Mouse (Mus musculus): ENCODE results near the gene Tcte1. TPM values are rescaled to one million over a fixed set of nuclear protein-coding genes. Genes with fewer than 3 reads are reported as not detected.

Tcte1 gene
- total RNA-seq, 2 experiments from 2014 or later = 1.1 to 1.3 TPM

GRCm38 (mm10) chr17:45559732-45560525 is 36.7 kb downstream of the Tcte1 start:
- no peak for DNase-seq (ENCODE audit: extremely low spot score in 1 of 2, low spot score in 2 of 2)
- intact Hi-C loops (cut with DNase I) = no loop called here
- H3K27ac ChIP-seq = no peak overlapping the region
- no peak for TF ChIP-seq CTCF (IDR thresholded peaks at IDR 0.05)
- no peak overlapping the region for H3K4me3 ChIP-seq

DNA sequence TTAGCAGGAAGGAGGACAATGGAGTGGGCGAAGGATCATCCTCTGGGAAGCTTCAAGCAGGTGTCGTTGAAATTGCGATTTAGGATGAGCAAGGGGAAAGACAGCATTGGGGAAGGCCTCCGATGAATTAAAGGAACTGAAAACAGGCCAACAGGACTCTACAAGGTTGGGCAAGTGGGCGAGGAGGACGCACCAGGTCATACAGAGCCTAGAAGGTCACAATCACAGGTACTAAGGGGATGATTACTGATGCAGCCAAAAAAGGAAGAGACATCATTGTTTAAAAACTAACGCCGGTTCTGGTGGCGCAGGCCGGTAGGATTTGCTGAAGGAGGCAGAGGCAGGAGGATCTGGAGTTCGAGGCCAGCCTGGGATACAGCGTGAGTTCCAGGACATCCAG is 40.0 kb downstream of the Tcte1 start:
- no peak overlapping the region for H3K4me3 ChIP-seq
- intact Hi-C loops (cut with DNase I) = no loop called here
- no peak overlapping the region for H3K27ac ChIP-seq
- TF ChIP-seq CTCF (IDR thresholded peaks at IDR 0.05) = no peak
- DNase-seq (ENCODE audit: extremely low spot score in 1 of 2, low spot score in 2 of 2) = no peak

GRCm38 (mm10) chr17:45563655-45564530 is 40.7 kb downstream of the Tcte1 start, which contains the start of gene Slc35b2:
TSS of gene Slc35b2 (plus strand) at chr17:45563874.
- intact Hi-C loops (cut with DNase I) = loop anchor here (1.0 kb wide), 1 partner anchor 8 kb away; no protein-coding TSS in a partner anchor
- Histone ChIP-seq H3K27ac (peak within 1 kb of the TSS; percentile 93), H3K4me3 (peak within 1 kb of the TSS; percentile 94)
- peak; percentile 90 to 93 for DNase-seq (ENCODE audit: extremely low spot score in 1 of 2, low spot score in 2 of 2)
- TF ChIP-seq CTCF (IDR thresholded peaks at IDR 0.05) = peak; percentile 92

DNA sequence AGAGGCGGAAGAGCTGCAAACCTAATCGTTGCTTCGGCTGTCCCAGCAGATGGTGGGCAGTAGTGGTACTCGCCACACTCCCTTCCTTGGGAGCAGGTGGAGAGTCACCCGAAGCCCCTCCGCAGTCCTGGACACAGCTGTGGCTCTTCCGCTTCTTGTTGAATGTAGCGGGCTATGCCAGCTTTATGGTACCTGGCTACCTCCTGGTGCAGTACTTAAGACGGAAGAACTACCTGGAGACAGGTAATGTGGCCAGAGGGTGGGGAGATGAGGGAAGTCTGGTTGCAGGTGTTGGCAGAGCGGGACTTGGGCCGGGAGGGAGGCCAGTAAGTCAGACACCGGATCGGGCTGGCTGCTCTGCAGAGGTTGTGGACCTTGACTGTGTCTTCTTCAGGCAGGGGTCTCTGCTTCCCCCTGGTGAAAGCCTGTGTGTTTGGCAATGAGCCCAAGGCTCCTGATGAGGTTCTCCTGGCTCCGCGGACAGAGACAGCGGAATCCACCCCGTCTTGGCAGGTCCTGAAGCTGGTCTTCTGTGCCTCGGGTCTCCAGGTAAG is 41.4 kb downstream of the Tcte1 start:
- peak overlapping the region; percentile 93 for H3K27ac ChIP-seq
- H3K4me3 ChIP-seq = peak overlapping the region; percentile 94
- intact Hi-C loops (cut with DNase I) = loop anchor here (1.0 kb wide), 1 partner anchor 8 kb away; no protein-coding TSS in a partner anchor
- DNase-seq (ENCODE audit: extremely low spot score in 1 of 2, low spot score in 2 of 2) = no peak
- TF ChIP-seq CTCF (IDR thresholded peaks at IDR 0.05) = no peak

DNA sequence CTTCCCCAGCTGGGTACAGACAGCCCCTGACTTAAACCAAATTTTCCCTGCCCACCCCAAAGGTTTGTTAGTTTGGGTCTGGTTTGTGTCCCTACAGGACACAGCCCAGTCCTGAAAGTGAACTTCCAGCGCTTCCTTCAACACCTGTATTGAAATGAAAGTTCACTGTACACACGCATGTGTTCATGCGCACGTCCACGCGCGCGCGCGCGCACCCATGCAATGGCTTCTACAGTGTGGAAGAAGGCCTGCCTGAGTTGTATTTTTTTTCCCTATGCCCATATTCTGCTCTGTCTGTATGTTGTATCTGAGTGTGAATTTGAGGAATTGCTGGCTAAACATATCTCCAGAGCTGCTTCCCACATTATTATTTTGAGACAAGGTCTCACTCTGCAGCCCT is 41.9 kb downstream of the Tcte1 start:
- intact Hi-C loops (cut with DNase I) = no loop called here
- no peak overlapping the region for H3K27ac ChIP-seq
- no peak for DNase-seq (ENCODE audit: extremely low spot score in 1 of 2, low spot score in 2 of 2)
- no peak for TF ChIP-seq CTCF (IDR thresholded peaks at IDR 0.05)
- peak overlapping the region; percentile 94 for H3K4me3 ChIP-seq

DNA sequence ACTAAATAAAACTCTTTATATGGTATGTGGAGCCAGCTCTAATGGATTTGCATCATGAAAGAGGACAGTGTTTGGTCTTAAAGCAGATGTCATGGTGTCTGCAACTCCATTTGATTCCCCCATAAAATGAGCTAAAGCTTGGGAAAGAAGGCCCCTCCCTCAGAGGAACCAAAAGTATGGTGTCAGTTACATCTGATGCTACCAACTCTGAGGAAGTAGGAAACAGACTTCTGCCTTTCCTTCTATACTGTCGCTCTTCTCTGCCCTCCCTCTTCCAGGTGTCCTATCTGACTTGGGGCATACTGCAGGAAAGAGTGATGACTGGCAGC is 42.8 kb downstream of the Tcte1 start:
- no peak for DNase-seq (ENCODE audit: extremely low spot score in 1 of 2, low spot score in 2 of 2)
- intact Hi-C loops (cut with DNase I) = no loop called here
- TF ChIP-seq CTCF (IDR thresholded peaks at IDR 0.05) = no peak

DNA sequence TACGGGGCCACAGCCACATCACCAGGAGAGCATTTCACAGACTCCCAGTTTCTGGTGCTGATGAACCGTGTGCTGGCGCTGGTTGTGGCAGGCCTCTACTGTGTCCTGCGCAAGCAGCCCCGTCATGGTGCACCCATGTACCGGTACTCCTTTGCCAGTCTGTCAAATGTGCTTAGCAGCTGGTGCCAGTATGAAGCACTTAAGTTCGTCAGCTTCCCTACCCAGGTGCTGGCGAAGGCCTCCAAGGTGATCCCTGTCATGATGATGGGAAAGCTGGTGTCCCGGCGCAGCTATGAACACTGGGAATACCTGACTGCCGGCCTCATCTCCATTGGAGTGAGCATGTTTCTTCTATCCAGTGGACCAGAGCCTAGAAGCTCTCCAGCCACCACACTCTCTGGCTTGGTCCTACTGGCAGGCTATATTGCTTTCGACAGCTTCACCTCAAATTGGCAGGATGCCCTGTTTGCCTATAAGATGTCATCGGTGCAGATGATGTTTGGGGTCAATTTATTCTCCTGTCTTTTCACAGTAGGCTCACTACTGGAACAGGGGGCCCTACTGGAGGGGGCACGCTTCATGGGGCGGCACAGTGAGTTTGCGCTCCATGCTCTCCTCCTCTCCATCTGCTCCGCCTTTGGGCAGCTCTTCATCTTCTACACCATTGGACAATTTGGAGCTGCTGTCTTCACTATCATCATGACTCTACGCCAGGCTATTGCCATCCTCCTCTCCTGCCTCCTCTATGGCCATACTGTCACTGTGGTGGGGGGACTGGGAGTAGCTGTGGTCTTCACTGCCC is 43.3 kb downstream of the Tcte1 start:
- no peak for TF ChIP-seq CTCF (IDR thresholded peaks at IDR 0.05)
- intact Hi-C loops (cut with DNase I) = no loop called here
- DNase-seq (ENCODE audit: extremely low spot score in 1 of 2, low spot score in 2 of 2) = no peak
- Histone ChIP-seq H3K27ac (no peak overlapping the region), H3K4me3 (no peak overlapping the region)

More for the DNA sequence above, 42.8 kb downstream of the Tcte1 start:
- no peak overlapping the region for H3K4me3 ChIP-seq
- H3K27ac ChIP-seq = no peak overlapping the region

- H3K4me3 ChIP-seq = no peak overlapping the region
- intact Hi-C loops (cut with DNase I) = no loop called here
- no peak; the same call in 1 of the 2 replicates for TF ChIP-seq CTCF (IDR thresholded peaks at IDR 0.05)
- no peak for DNase-seq (ENCODE audit: extremely low spot score in 1 of 2, low spot score in 2 of 2)
- no peak overlapping the region for H3K27ac ChIP-seq
Observed at GRCm38 (mm10) chr17:45567162-45567601, 43.9 kb downstream of the Tcte1 start.

- intact Hi-C loops (cut with DNase I) = no loop called here
- no peak overlapping the region for H3K27ac ChIP-seq
- no peak for DNase-seq (ENCODE audit: extremely low spot score in 1 of 2, low spot score in 2 of 2)
- TF ChIP-seq CTCF (IDR thresholded peaks at IDR 0.05) = no peak
- H3K4me3 ChIP-seq = no peak overlapping the region
Observed at GRCm38 (mm10) chr17:45568990-45569389, 45.8 kb downstream of the Tcte1 start.

GRCm38 (mm10) chr17:45569999-45570398 is 46.8 kb downstream of the Tcte1 start:
- H3K27ac ChIP-seq = no peak overlapping the region
- no peak for TF ChIP-seq CTCF (IDR thresholded peaks at IDR 0.05)
- intact Hi-C loops (cut with DNase I) = no loop called here
- no peak overlapping the region for H3K4me3 ChIP-seq
- no peak for DNase-seq (ENCODE audit: extremely low spot score in 1 of 2, low spot score in 2 of 2)

All from left cerebral cortex, adult 2 months (tissue).